Mouse (Mus musculus): Measurements from ENCODE around the gene Rftn1.

Gene Rftn1

GRCm38 (mm10) chr17:50093356-50093755 is 97.1 kb downstream of the Rftn1 start:
- DNase-seq (ENCODE audit: low spot score in 2 of 2), result no peak

GRCm38 (mm10) chr17:50092848-50093247 is 97.6 kb downstream of the Rftn1 start:
- no peak for DNase-seq (ENCODE audit: low spot score in 2 of 2)

- DNase-seq (ENCODE audit: low spot score in 2 of 2), result no peak
These were observed 98.6 kb downstream of the Rftn1 start for GRCm38 (mm10) chr17:50091829-50092228.

- DNase-seq (ENCODE audit: low spot score in 2 of 2), result no peak
These were observed 100.7 kb downstream of the Rftn1 start for GRCm38 (mm10) chr17:50089725-50090124.

GRCm38 (mm10) chr17:50088054-50088453 is 102.4 kb downstream of the Rftn1 start:
- no peak for DNase-seq (ENCODE audit: low spot score in 2 of 2)

GRCm38 (mm10) chr17:50086887-50087286 is 103.6 kb downstream of the Rftn1 start:
- no peak for DNase-seq (ENCODE audit: low spot score in 2 of 2)

- DNase-seq (ENCODE audit: low spot score in 2 of 2), result no peak
These were observed 105.8 kb downstream of the Rftn1 start for GRCm38 (mm10) chr17:50084721-50085120.

GRCm38 (mm10) chr17:50083937-50084336 is 106.5 kb downstream of the Rftn1 start:
- no peak for DNase-seq (ENCODE audit: low spot score in 2 of 2)

- DNase-seq (ENCODE audit: low spot score in 2 of 2), result no peak
These were observed 107.5 kb downstream of the Rftn1 start for GRCm38 (mm10) chr17:50082947-50083346.

GRCm38 (mm10) chr17:50081647-50082046 is 108.8 kb downstream of the Rftn1 start:
- DNase-seq (ENCODE audit: low spot score in 2 of 2), result no peak

GRCm38 (mm10) chr17:50080991-50081390 is 109.5 kb downstream of the Rftn1 start:
- DNase-seq (ENCODE audit: low spot score in 2 of 2), result no peak

GRCm38 (mm10) chr17:50078749-50079148 is 111.7 kb downstream of the Rftn1 start:
- no peak for DNase-seq (ENCODE audit: low spot score in 2 of 2)

GRCm38 (mm10) chr17:50072982-50073965 is 117.2 kb downstream of the Rftn1 start:
- DNase-seq (ENCODE audit: low spot score in 2 of 2), result no peak

GRCm38 (mm10) chr17:50071602-50071988 is 118.9 kb downstream of the Rftn1 start:
- no peak for DNase-seq (ENCODE audit: low spot score in 2 of 2)

- DNase-seq (ENCODE audit: low spot score in 2 of 2), result no peak
These were observed 119.5 kb downstream of the Rftn1 start for GRCm38 (mm10) chr17:50070822-50071601.

- no peak for DNase-seq (ENCODE audit: low spot score in 2 of 2)
These were observed 120.4 kb downstream of the Rftn1 start for GRCm38 (mm10) chr17:50069897-50070636.

- DNase-seq (ENCODE audit: low spot score in 2 of 2), result no peak
These were observed 121.3 kb downstream of the Rftn1 start for GRCm38 (mm10) chr17:50069205-50069604.

- DNase-seq (ENCODE audit: low spot score in 2 of 2), result no peak
These were observed 121.8 kb downstream of the Rftn1 start for GRCm38 (mm10) chr17:50068681-50069138.

- no peak for DNase-seq (ENCODE audit: low spot score in 2 of 2)
These were observed 122.4 kb downstream of the Rftn1 start for GRCm38 (mm10) chr17:50067774-50068680.

GRCm38 (mm10) chr17:50066822-50067713 is 123.4 kb downstream of the Rftn1 start:
- DNase-seq (ENCODE audit: low spot score in 2 of 2), result no peak

Measured in urinary bladder, postnatal 36 days (tissue).